Mouse (Mus musculus): ENCODE measurements at regions not wholly inside any gene's neighbourhood (a gene's known extent, or its start where the extent isn't known, plus 50 kb on each side); places are given as distances from the start of the nearest gene placed in this dataset.

DNA sequence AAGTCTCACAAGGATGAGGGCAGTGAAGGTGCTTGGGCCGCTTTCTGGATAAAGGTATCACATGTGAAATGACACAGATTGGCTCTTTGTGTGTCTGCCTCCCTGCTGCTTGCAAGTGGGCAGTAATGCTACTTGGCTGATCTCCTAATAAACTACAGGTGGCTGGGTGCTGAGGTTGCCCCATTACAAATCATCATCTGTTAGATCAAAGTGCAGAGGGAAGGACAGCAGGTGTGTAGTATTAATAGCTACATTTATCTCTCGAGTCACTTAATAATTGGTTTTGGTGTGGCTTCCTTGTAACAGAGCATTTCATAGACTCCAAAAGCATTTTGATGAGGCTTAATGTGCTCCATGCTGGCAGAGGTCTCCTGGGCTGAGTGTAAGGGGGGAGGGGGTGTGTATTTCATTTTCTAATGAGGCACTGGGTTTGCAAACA is 424.2 kb downstream of the Pros1 start:
- Histone ChIP-seq H3K4me3 (replicated peaks; ENCODE audit: low read depth, low read length) (no peak overlapping the region), H3K36me3 (ENCODE audit: insufficient read depth, low read length) (no peaks in the 10 kb centered on the region), H3K9ac (ENCODE audit: low read depth, low read length) (no peak overlapping the region), H3K9me3 (replicated peaks; ENCODE audit: low read length) (no peaks in the 10 kb centered on the region), H3K4me2 (ENCODE audit: low read length) (no peak overlapping the region), H3K27ac (no peak overlapping the region), H3K27me3 (ENCODE audit: insufficient read depth, low read length) (no peaks in the 10 kb centered on the region), H3K4me1 (replicated peaks; ENCODE audit: insufficient read depth, low read length) (no peaks in the 10 kb centered on the region)
- no peak for ATAC-seq (replicated peaks; ENCODE audit: low FRiP score, low read depth)
- 62% methylated on average over 2 of the region's 2 CpGs for WGBS
- no peak for TF ChIP-seq CTCF (IDR thresholded peaks at IDR 0.05; ENCODE audit: low read depth)
- DNase-seq (ENCODE audit: low spot score): no peak

- no peaks in the 10 kb centered on the region for H3K36me3 ChIP-seq (ENCODE audit: insufficient read depth, low read length)
- no peak overlapping the region for H3K9ac ChIP-seq (ENCODE audit: low read depth, low read length)
- H3K9me3 ChIP-seq (replicated peaks; ENCODE audit: low read length): no peaks in the 10 kb centered on the region
- DNase-seq (ENCODE audit: low spot score) (peak; percentile 70), ATAC-seq (replicated peaks; ENCODE audit: low FRiP score, low read depth) (no peak)
- no peaks in the 10 kb centered on the region for H3K27me3 ChIP-seq (ENCODE audit: insufficient read depth, low read length)
- 39% methylated on average over 7 of the region's 7 CpGs for WGBS
- H3K27ac ChIP-seq: no peak overlapping the region
- no peak overlapping the region for H3K4me3 ChIP-seq (replicated peaks; ENCODE audit: low read depth, low read length)
- H3K4me2 ChIP-seq (ENCODE audit: low read length): no peak overlapping the region
- H3K4me1 ChIP-seq (replicated peaks; ENCODE audit: insufficient read depth, low read length): no peaks in the 10 kb centered on the region
- TF ChIP-seq CTCF (IDR thresholded peaks at IDR 0.05; ENCODE audit: low read depth): no peak
These were observed 433.5 kb downstream of the Pros1 start for GRCm38 (mm10) chr16:63287655-63288054.

DNA sequence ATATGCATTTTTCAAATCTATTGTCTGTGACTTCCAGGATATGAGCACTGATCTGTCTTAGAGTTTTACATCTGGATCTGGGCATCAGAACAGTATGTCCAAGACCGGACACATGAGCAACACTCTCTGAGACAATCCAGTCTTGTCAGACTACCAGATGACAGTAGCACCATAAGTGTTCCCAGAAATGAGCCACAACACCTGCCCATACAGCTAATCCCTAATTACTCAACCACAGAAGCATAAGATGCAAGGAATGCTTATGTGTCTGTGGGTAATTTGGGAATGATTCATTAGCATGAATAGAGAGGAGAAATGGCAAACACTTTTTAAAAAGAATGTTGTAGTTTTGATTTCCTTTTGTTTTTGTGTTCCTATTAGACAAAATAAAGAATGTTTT is 457.6 kb downstream of the Pros1 start:
- 92% methylated on average over 1 of the region's 1 CpGs for WGBS
- Histone ChIP-seq H3K4me3 (replicated peaks; ENCODE audit: low read depth, low read length) (no peak overlapping the region), H3K9ac (ENCODE audit: low read depth, low read length) (no peak overlapping the region), H3K4me2 (ENCODE audit: low read length) (no peak overlapping the region), H3K27ac (no peak overlapping the region), H3K9me3 (replicated peaks; ENCODE audit: low read length) (no peaks in the 10 kb centered on the region), H3K4me1 (replicated peaks; ENCODE audit: insufficient read depth, low read length) (no peaks in the 10 kb centered on the region), H3K36me3 (ENCODE audit: insufficient read depth, low read length) (no peaks in the 10 kb centered on the region), H3K27me3 (ENCODE audit: insufficient read depth, low read length) (no peaks in the 10 kb centered on the region)
- DNase-seq (ENCODE audit: low spot score) (no peak), ATAC-seq (replicated peaks; ENCODE audit: low FRiP score, low read depth) (no peak)
- TF ChIP-seq CTCF (IDR thresholded peaks at IDR 0.05; ENCODE audit: low read depth): no peak

- WGBS: 95% methylated on average over 1 of the region's 1 CpGs
- DNase-seq (ENCODE audit: low spot score): no peak
- no peak for ATAC-seq (replicated peaks; ENCODE audit: low FRiP score, low read depth)
- Histone ChIP-seq H3K4me1 (replicated peaks; ENCODE audit: insufficient read depth, low read length) (no peaks in the 10 kb centered on the region), H3K27me3 (ENCODE audit: insufficient read depth, low read length) (no peaks in the 10 kb centered on the region), H3K9ac (ENCODE audit: low read depth, low read length) (no peak overlapping the region), H3K4me2 (ENCODE audit: low read length) (no peak overlapping the region), H3K27ac (no peak overlapping the region), H3K36me3 (ENCODE audit: insufficient read depth, low read length) (no peaks in the 10 kb centered on the region), H3K4me3 (replicated peaks; ENCODE audit: low read depth, low read length) (no peak overlapping the region), H3K9me3 (replicated peaks; ENCODE audit: low read length) (no peaks in the 10 kb centered on the region)
- TF ChIP-seq CTCF (IDR thresholded peaks at IDR 0.05; ENCODE audit: low read depth): no peak
These were observed 459.4 kb downstream of the Pros1 start for GRCm38 (mm10) chr16:63313544-63313943.

GRCm38 (mm10) chr16:63319602-63320001 is 465.5 kb downstream of the Pros1 start:
- Histone ChIP-seq H3K9me3 (replicated peaks; ENCODE audit: low read length) (no peaks in the 10 kb centered on the region), H3K9ac (ENCODE audit: low read depth, low read length) (no peak overlapping the region), H3K4me1 (replicated peaks; ENCODE audit: insufficient read depth, low read length) (no peaks in the 10 kb centered on the region), H3K36me3 (ENCODE audit: insufficient read depth, low read length) (no peaks in the 10 kb centered on the region), H3K27ac (no peak overlapping the region), H3K27me3 (ENCODE audit: insufficient read depth, low read length) (no peaks in the 10 kb centered on the region), H3K4me3 (replicated peaks; ENCODE audit: low read depth, low read length) (no peak overlapping the region), H3K4me2 (ENCODE audit: low read length) (no peak overlapping the region)
- DNase-seq (ENCODE audit: low spot score): no peak
- 58% methylated on average over 5 of the region's 5 CpGs for WGBS
- no peak for ATAC-seq (replicated peaks; ENCODE audit: low FRiP score, low read depth)
- TF ChIP-seq CTCF (IDR thresholded peaks at IDR 0.05; ENCODE audit: low read depth): no peak

- Histone ChIP-seq H3K4me3 (replicated peaks; ENCODE audit: low read depth, low read length) (no peak overlapping the region), H3K9ac (ENCODE audit: low read depth, low read length) (no peak overlapping the region), H3K4me1 (replicated peaks; ENCODE audit: insufficient read depth, low read length) (no peaks in the 10 kb centered on the region), H3K27me3 (ENCODE audit: insufficient read depth, low read length) (no peaks in the 10 kb centered on the region), H3K9me3 (replicated peaks; ENCODE audit: low read length) (no peaks in the 10 kb centered on the region), H3K27ac (no peak overlapping the region), H3K4me2 (ENCODE audit: low read length) (no peak overlapping the region), H3K36me3 (ENCODE audit: insufficient read depth, low read length) (no peaks in the 10 kb centered on the region)
- 79% methylated on average over 6 of the region's 6 CpGs for WGBS
- DNase-seq (ENCODE audit: low spot score) (no peak), ATAC-seq (replicated peaks; ENCODE audit: low FRiP score, low read depth) (no peak)
- TF ChIP-seq CTCF (IDR thresholded peaks at IDR 0.05; ENCODE audit: low read depth): no peak
These were observed 497.5 kb downstream of the Pros1 start for GRCm38 (mm10) chr16:63351511-63352125.

GRCm38 (mm10) chr16:63369868-63370267 is 494.1 kb downstream of the Epha3 start:
- H3K36me3 ChIP-seq (ENCODE audit: insufficient read depth, low read length): no peaks in the 10 kb centered on the region
- no peak for TF ChIP-seq CTCF (IDR thresholded peaks at IDR 0.05; ENCODE audit: low read depth)
- H3K27me3 ChIP-seq (ENCODE audit: insufficient read depth, low read length): no peaks in the 10 kb centered on the region
- H3K4me3 ChIP-seq (replicated peaks; ENCODE audit: low read depth, low read length): no peak overlapping the region
- WGBS: 88% methylated on average over 5 of the region's 5 CpGs
- H3K9ac ChIP-seq (ENCODE audit: low read depth, low read length): no peak overlapping the region
- no peak for DNase-seq (ENCODE audit: low spot score)
- H3K4me1 ChIP-seq (replicated peaks; ENCODE audit: insufficient read depth, low read length): no peaks in the 10 kb centered on the region
- no peak for ATAC-seq (replicated peaks; ENCODE audit: low FRiP score, low read depth)
- no peak overlapping the region for H3K4me2 ChIP-seq (ENCODE audit: low read length)
- no peak overlapping the region for H3K27ac ChIP-seq
- H3K9me3 ChIP-seq (replicated peaks; ENCODE audit: low read length): no peaks in the 10 kb centered on the region

Data from kidney, postnatal 0 days (tissue).